Mouse (Mus musculus) MEL (cell line): ENCODE results near the gene Cmtm6. TPM values are rescaled to one million over a fixed set of nuclear protein-coding genes. Genes with fewer than 3 reads are reported as not detected.
A peak's percentile ranks its signal among the peaks of the same experiment; 100 is the strongest.

ENCODE experiments used
- DNase-seq: peaks from one replicate; pipeline ENCODE4 v3.0.0; 2011; ENCODE audit warnings: low read depth, low spot score
- H3K27ac ChIP-seq: 2 replicates; pipeline ENCODE4 v1.5.1; 2012; ENCODE audit warnings: low read depth, mild to moderate bottlenecking, control low read depth, low read length, moderate library complexity; ENCODE audit not compliant: control insufficient read depth
- H3K27me3 ChIP-seq, 2 experiments: fragments of 150-350 bp in 1 of 2; sonication (generic) in 1 of 2; 2 replicates each; pipeline ENCODE4 v1.6.1; 2012; ENCODE audit warnings: low read length in 2 of 2, mild to moderate bottlenecking in 2 of 2, improper control_type of control experiment in 1 of 2, moderate library complexity in 1 of 2; ENCODE audit not compliant: insufficient read depth in 2 of 2, control insufficient read depth in 1 of 2
- H3K36me3 ChIP-seq, 2 experiments: 2 replicates each; pipeline ENCODE4 v1.6.1; 2012 to 2014; ENCODE audit warnings: low read length in 2 of 2, improper control_type of control experiment in 1 of 2, inconsistent platforms in 1 of 2, mild to moderate bottlenecking in 1 of 2; ENCODE audit not compliant: insufficient read depth in 2 of 2, control insufficient read depth in 1 of 2
- H3K4me1 ChIP-seq, 2 experiments: fragments of 150-350 bp in 1 of 2; sonication (generic) in 1 of 2; 2 replicates each; pipeline ENCODE4 v1.6.1; 2012; ENCODE audit warnings: low read length in 2 of 2, improper control_type of control experiment in 1 of 2, mild to moderate bottlenecking in 1 of 2; ENCODE audit not compliant: insufficient read depth in 2 of 2, control insufficient read depth in 1 of 2
- H3K4me3 ChIP-seq, 2 experiments: fragments of 150-350 bp in 1 of 2; sonication (generic) in 1 of 2; 2 replicates each; pipeline ENCODE4 v1.5.1; 2012; ENCODE audit warnings: low read depth in 2 of 2, low read length in 2 of 2, mild to moderate bottlenecking in 2 of 2, moderate library complexity in 2 of 2, control low read depth in 1 of 2, improper control_type of control experiment in 1 of 2; ENCODE audit not compliant: control insufficient read depth in 1 of 2, insufficient read depth in 1 of 2
- H3K79me2 ChIP-seq: 2 replicates; pipeline ENCODE4 v1.6.1; 2012; ENCODE audit warnings: mild to moderate bottlenecking, low read length, moderate library complexity; ENCODE audit not compliant: control insufficient read depth, poor library complexity, insufficient read depth
- H3K9ac ChIP-seq: 2 replicates; pipeline ENCODE4 v1.6.1; 2012; ENCODE audit warnings: low read depth, mild to moderate bottlenecking, control low read depth, low read length, moderate library complexity; ENCODE audit not compliant: control insufficient read depth, poor library complexity, severe bottlenecking
- H3K9me3 ChIP-seq: fragments of 150-350 bp; sonication (generic); replicated peaks from 2 replicates; pipeline ENCODE4 v1.6.1; 2012; ENCODE audit warnings: mild to moderate bottlenecking, low read length, improper control_type of control experiment, moderate library complexity; ENCODE audit not compliant: insufficient read depth
- CHD1 ChIP-seq: IDR thresholded peaks from 2 replicates; pipeline ENCODE4 v1.6.1; 2012; ENCODE audit warnings: low read depth, mild to moderate bottlenecking, inconsistent platforms, low read length, improper control_type of control experiment
- CTCF ChIP-seq, 3 experiments: IDR thresholded peaks in 2 of 3; conservative IDR thresholded peaks in 1 of 3; 2 replicates each; pipeline ENCODE4 v1.5.1; 2011 to 2012; ENCODE audit warnings: low read length in 3 of 3, low read depth in 2 of 3, mild to moderate bottlenecking in 2 of 3, improper control_type of control experiment in 1 of 3, inconsistent platforms in 1 of 3, mixed read lengths in 1 of 3, moderate library complexity in 1 of 3; ENCODE audit not compliant: control insufficient read depth in 1 of 3, insufficient read depth in 1 of 3, poor library complexity in 1 of 3, severe bottlenecking in 1 of 3
- E2F4 ChIP-seq: IDR thresholded peaks from 2 replicates; pipeline ENCODE4 v1.6.1; 2011; ENCODE audit warnings: low read depth, low read length, improper control_type of control experiment, borderline replicate concordance
- ELF1 ChIP-seq: IDR thresholded peaks from 2 replicates; pipeline ENCODE4 v1.6.1; 2014; ENCODE audit warnings: low read depth, mild to moderate bottlenecking, inconsistent platforms, low read length, improper control_type of control experiment, moderate library complexity
- EP300 ChIP-seq, 2 experiments: IDR thresholded peaks; 2 replicates each; pipeline ENCODE4 v1.6.1; 2011; ENCODE audit warnings: improper control_type of control experiment in 2 of 2, low read length in 2 of 2, low read depth in 1 of 2, mild to moderate bottlenecking in 1 of 2
- ETS1 ChIP-seq: IDR thresholded peaks from 2 replicates; pipeline ENCODE4 v1.6.1; 2012; ENCODE audit warnings: low read depth, mild to moderate bottlenecking, inconsistent platforms, low read length, improper control_type of control experiment, moderate library complexity
- GATA1 ChIP-seq: IDR thresholded peaks from 2 replicates; pipeline ENCODE4 v1.6.1; 2011; ENCODE audit warnings: low read depth, low read length, improper control_type of control experiment
- JUND ChIP-seq: IDR thresholded peaks from 2 replicates; pipeline ENCODE4 v1.6.1; 2011; ENCODE audit warnings: low read depth, mild to moderate bottlenecking, improper control_type of control experiment, low read length
- KAT2A ChIP-seq: conservative IDR thresholded peaks from 2 replicates; pipeline ENCODE4 v1.6.1; 2012; ENCODE audit warnings: low read depth, low read length, improper control_type of control experiment, inconsistent platforms
- MAX ChIP-seq: IDR thresholded peaks from 2 replicates; pipeline ENCODE4 v1.6.1; 2011; ENCODE audit warnings: low read length, improper control_type of control experiment
- POLR2A ChIP-seq, 2 experiments: IDR thresholded peaks; 2 replicates each; pipeline ENCODE4 v1.6.1; 2011 to 2012; ENCODE audit warnings: low read length in 2 of 2, mild to moderate bottlenecking in 2 of 2, control low read depth in 1 of 2, improper control_type of control experiment in 1 of 2, low read depth in 1 of 2, moderate library complexity in 1 of 2; ENCODE audit not compliant: control insufficient read depth in 1 of 2, insufficient read depth in 1 of 2, poor library complexity in 1 of 2
- POLR2AphosphoS5 ChIP-seq: IDR thresholded peaks from 2 replicates; pipeline ENCODE4 v1.6.1; 2012; ENCODE audit warnings: low read depth, borderline replicate concordance, mild to moderate bottlenecking, inconsistent platforms, low read length, moderate library complexity, mixed read lengths
- RAD21 ChIP-seq: IDR thresholded peaks from 2 replicates; pipeline ENCODE4 v1.6.1; 2011; ENCODE audit warnings: mild to moderate bottlenecking, low read depth, low read length, improper control_type of control experiment
- RCOR1 ChIP-seq: IDR thresholded peaks from 2 replicates; pipeline ENCODE4 v1.6.1; 2012; ENCODE audit warnings: low read depth, mild to moderate bottlenecking, inconsistent platforms, low read length, improper control_type of control experiment
- ZC3H11A ChIP-seq: IDR thresholded peaks from 2 replicates; pipeline ENCODE4 v1.6.1; 2012; ENCODE audit warnings: low read depth, mild to moderate bottlenecking, inconsistent platforms, low read length, improper control_type of control experiment
- ZMIZ1 ChIP-seq: IDR thresholded peaks from 2 replicates; pipeline ENCODE4 v1.6.1; 2012; ENCODE audit warnings: low read depth, mild to moderate bottlenecking, inconsistent platforms, low read length, improper control_type of control experiment, moderate library complexity
- ZNF384 ChIP-seq: IDR thresholded peaks from 2 replicates; pipeline ENCODE4 v1.6.1; 2012; ENCODE audit warnings: low read depth, mild to moderate bottlenecking, inconsistent platforms, low read length, improper control_type of control experiment
- polyA plus RNA-seq, 2 experiments: library from polyadenylated mRNA; stranded (reverse) in 1 of 2; unstranded in 1 of 2; fragments of >175 nt in 1 of 2; fragments of >200 nt in 1 of 2; gene quantifications; 2 replicates each; pipeline versions ENCODE4 v1.2.1 to v1.2.4; 2012; ENCODE audit warnings: low replicate concordance in 2 of 2, low read depth in 1 of 2; ENCODE audit not compliant: insufficient read length in 2 of 2, insufficient read depth in 1 of 2, missing spikeins in 1 of 2
- total RNA-seq: library from RNA; depleted of rRNA; stranded (reverse); fragments of 300-350 nt; gene quantifications from 2 replicates; pipeline ENCODE4 v1.2.3, GENCODE M21; 2012

Cmtm6 gene
- total and polyA plus RNA-seq, 3 experiments = 17.6 to 21.7 TPM; not detected in 1

DNA sequence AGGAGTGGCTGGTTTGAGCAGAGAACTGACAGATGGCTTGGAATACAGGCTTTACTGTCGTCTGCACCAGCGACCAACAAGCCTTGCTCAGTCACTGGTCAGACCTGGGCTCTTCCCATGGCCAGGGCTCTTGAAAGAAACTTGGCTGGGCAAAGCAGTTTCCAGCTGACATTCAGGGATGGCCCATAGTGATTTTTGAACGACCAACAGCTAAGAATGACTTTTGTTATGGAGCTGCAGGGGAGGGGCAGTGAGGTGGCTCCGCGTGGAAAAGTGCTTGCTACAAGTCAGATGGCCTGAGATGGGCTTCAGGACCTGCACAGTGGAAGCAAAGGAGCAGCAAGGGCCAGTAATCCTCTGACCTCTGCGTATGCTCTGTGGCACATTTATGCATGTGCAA is 31.7 kb upstream of the Cmtm6 start:
- Histone ChIP-seq H3K27me3 (no peaks in the 10 kb centered on the region), H3K9me3 (no peaks in the 10 kb centered on the region), H3K27ac (no peak overlapping the region), H3K79me2 (peaks cover 12% of the 10 kb centered on the region), H3K36me3 (peaks cover 0 to 2% of the 10 kb centered on the region in 2 experiments; a peak in 2 of 4 replicates), H3K4me3 (no peak overlapping the region), H3K9ac (no peak overlapping the region), H3K4me1 (no peaks in the 10 kb centered on the region)
- DNase-seq = no peak
- TF ChIP-seq GATA1 (no peak), EP300 (IDR thresholded peaks at IDR 0.05; ENCODE audit: low read depth in 1 of 2, low read length in 2 of 2) (no peak), RAD21 (no peak), ELF1 (no peak), KAT2A (no peak), ETS1 (no peak), ZC3H11A (no peak), E2F4 (no peak), MAX (no peak), ZMIZ1 (no peak), POLR2AphosphoS5 (no peak), CTCF (IDR thresholded peaks at IDR 0.05 in 2 of 3, conservative IDR thresholded peaks at IDR 0.05 in 1 of 3; ENCODE audit: control insufficient read depth in 1 of 3, insufficient read depth in 1 of 3, low read depth in 2 of 3, low read length in 3 of 3, poor library complexity in 1 of 3, severe bottlenecking in 1 of 3) (no peak), POLR2A (IDR thresholded peaks at IDR 0.05; ENCODE audit: control insufficient read depth in 1 of 2, insufficient read depth in 1 of 2, low read depth in 1 of 2, low read length in 2 of 2, poor library complexity in 1 of 2) (no peak), RCOR1 (no peak)

DNA sequence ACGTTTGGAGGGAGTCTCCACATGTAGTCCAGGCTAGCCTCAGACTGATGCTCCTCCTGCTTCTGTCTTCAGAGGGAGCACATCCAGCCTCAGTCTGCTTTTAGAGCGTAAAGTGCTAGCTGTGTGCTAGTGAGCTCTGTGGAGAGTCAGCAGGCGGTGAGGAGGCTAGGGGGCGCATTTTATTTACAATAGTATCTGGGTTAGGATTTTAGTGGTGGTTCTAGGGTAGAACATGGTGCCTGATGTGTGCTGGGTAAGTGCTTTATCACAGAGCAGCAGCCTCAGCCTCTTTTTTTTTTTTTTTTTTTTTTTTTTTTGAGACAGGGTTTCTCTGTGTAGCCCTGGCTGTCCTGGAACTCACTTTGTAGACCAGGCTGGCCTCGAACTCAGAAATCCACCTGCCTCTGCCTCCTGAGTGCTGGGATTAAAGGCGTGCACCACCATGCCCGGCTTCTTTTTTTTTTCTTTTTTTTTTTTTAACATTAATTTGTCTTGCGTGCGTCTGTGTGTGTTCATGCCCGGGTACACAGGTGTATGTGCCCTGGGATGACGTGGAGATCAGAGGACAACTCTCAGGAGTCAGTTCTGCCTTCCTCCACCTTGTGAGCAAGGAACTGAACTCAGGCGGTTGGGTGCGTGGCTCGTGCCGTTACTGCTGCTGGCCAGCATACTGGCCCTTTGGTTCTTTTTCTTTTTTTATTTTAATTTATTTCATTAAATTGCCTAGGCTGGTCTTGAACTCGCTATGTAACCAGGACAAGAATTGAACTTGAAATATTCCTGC is 30.8 kb upstream of the Cmtm6 start:
- TF ChIP-seq ZNF384 (peak; percentile 67; the same call in 1 of the 2 replicates), JUND (no peak), CTCF (IDR thresholded peaks at IDR 0.05 in 2 of 3, conservative IDR thresholded peaks at IDR 0.05 in 1 of 3; ENCODE audit: control insufficient read depth in 1 of 3, insufficient read depth in 1 of 3, low read depth in 2 of 3, low read length in 3 of 3, poor library complexity in 1 of 3, severe bottlenecking in 1 of 3) (peak in 1 of 3 experiments; percentile 8; a peak in 1 of 6 replicates), CHD1 (no peak)
- H3K79me2 ChIP-seq = peaks cover 12% of the 10 kb centered on the region
- no peak overlapping the region for H3K27ac ChIP-seq
- H3K4me1 ChIP-seq = no peaks in the 10 kb centered on the region
- no peak overlapping the region for H3K9ac ChIP-seq
- H3K4me3 ChIP-seq = no peak overlapping the region
- no peaks in the 10 kb centered on the region for H3K27me3 ChIP-seq
- H3K9me3 ChIP-seq = no peaks in the 10 kb centered on the region
- H3K36me3 ChIP-seq = peaks cover 0 to 2% of the 10 kb centered on the region in 2 experiments; a peak in 2 of 4 replicates
- DNase-seq = peak; percentile 24
